ENCODE assay signal across 18 mouse cellular contexts in genomic region chr6:136855183-136855582, GRCm38 (mm10). TPM values are rescaled to one million over a fixed set of nuclear protein-coding genes. Genes with fewer than 3 reads are reported as not detected.
DNase-seq lines count a peak whose midpoint lies in the region; ATAC-seq and TF ChIP-seq lines count a peak whose summit lies in the region.
"Had no signal": no experiment of that assay in that cellular context is flagged by ENCODE, and none has a peak within 500 bp of the region (broad histone marks: within the 10 kb centered on the region; RNA-seq: fewer than 3 reads in every experiment).

No protein-coding gene starts in this region.

- WGBS in heart, embryonic 11.5 days (ENCODE audit: insufficient replicate concordance): 61% methylated on average over 2 of the region's 2 CpGs
- 90% methylated on average over 2 of the region's 2 CpGs for WGBS in limb, embryonic 13.5 days
- WGBS in limb, embryonic 10.5 days: 87% methylated on average over 2 of the region's 2 CpGs
- whole genome bisulfite sequencing in liver, embryonic 14.5 days (ENCODE audit: insufficient replicate concordance): 15% methylated on average over 2 of the region's 2 CpGs
- 79% methylated on average over 2 of the region's 2 CpGs for WGBS in hindbrain, embryonic 13.5 days

- no peak overlapping the region for H3K27ac ChIP-seq in heart, embryonic 11.5 days (ENCODE audit: low read depth, low read length)
- H3K27ac ChIP-seq in limb, embryonic 13.5 days: no peak overlapping the region
- H3K27ac ChIP-seq in limb, embryonic 10.5 days: no peak overlapping the region
- peak overlapping the region; percentile 51; the same call in 1 of the 2 replicates for H3K27ac ChIP-seq in CH12.LX (ENCODE audit: insufficient read depth, low read depth)
- peak overlapping the region; percentile 99 for H3K27ac ChIP-seq in liver, embryonic 14.5 days
- no peak overlapping the region for H3K27ac ChIP-seq in hindbrain, embryonic 13.5 days
- H3K27ac ChIP-seq: hindbrain, embryonic 15.5 days; layer of hippocampus, adult 2 months; left cerebral cortex, adult 2 months had no signal

- ATAC-seq in heart, embryonic 11.5 days (replicated peaks; ENCODE audit: insufficient number of reproducible peaks, low FRiP score, low TSS enrichment): no peak
- ATAC-seq in limb, embryonic 13.5 days (ENCODE audit: low FRiP score, low read depth): no peak
- no peak for ATAC-seq in liver, embryonic 14.5 days (ENCODE audit: insufficient read depth)
- no peak for ATAC-seq in hindbrain, embryonic 13.5 days (ENCODE audit: low FRiP score)

- in situ Hi-C loops in CH12.LX (cut with MboI; ENCODE audit: low pct_ligation_motif_present, low pct_unique_long_range_greater_than_20kb, low sequenced_read_pairs): loop anchor here (5.0 kb wide), 1 partner anchor 132 kb away; no protein-coding TSS in a partner anchor

- no peak for TF ChIP-seq CTCF in CH12.LX (conservative IDR thresholded peaks at IDR 0.05 in 1 of 2, IDR thresholded peaks at IDR 0.05 in 1 of 2; ENCODE audit: low read depth in 2 of 2, low read length in 2 of 2)
- no peak for TF ChIP-seq CTCF in liver, embryonic 14.5 days (IDR thresholded peaks at IDR 0.05; ENCODE audit: low read depth)

- no peak for DNase-seq in heart, adult 9 months (ENCODE audit: low spot score in 2 of 2)
- no peak for DNase-seq in limb, embryonic 10.5 days (ENCODE audit: low spot score)
- DNase-seq in CH12.LX (ENCODE audit: extremely low read depth): peak; percentile 51
- no peak for DNase-seq in liver, embryonic 14.5 days (ENCODE audit: low read depth in 3 of 3, low spot score in 3 of 3)
- DNase-seq in cerebellum, postnatal 4 days (ENCODE audit: low spot score in 2 of 2): no peak
- DNase-seq: adrenal gland, postnatal 14 days; cerebellum, adult 9-11 months; gastrocnemius, postnatal 25 days had no signal

- peak overlapping the region; percentile 57 for H3K4me2 ChIP-seq in heart, embryonic 11.5 days
- peak overlapping the region; percentile 27 for H3K4me2 ChIP-seq in limb, embryonic 13.5 days (replicated peaks)
- H3K4me2 ChIP-seq in CH12.LX (ENCODE audit: insufficient read depth, low read depth, poor library complexity, severe bottlenecking): peak overlapping the region; percentile 68; the same call in 1 of the 2 replicates
- H3K4me2 ChIP-seq in liver, embryonic 14.5 days (ENCODE audit: low read depth): peak overlapping the region; percentile 67
- no peak overlapping the region for H3K4me2 ChIP-seq in hindbrain, embryonic 13.5 days
- H3K4me2 ChIP-seq: hindbrain, embryonic 15.5 days; limb, embryonic 15.5 days had no signal

- no peak for TF ChIP-seq RAD21 in CH12.LX (IDR thresholded peaks at IDR 0.05; ENCODE audit: low read depth, low read length)

- H3K79me2 ChIP-seq in CH12.LX (replicated peaks; ENCODE audit: control insufficient read depth, extremely low read depth, insufficient read depth, poor library complexity, severe bottlenecking): no peaks in the 10 kb centered on the region

- H3K4me1 ChIP-seq in heart, embryonic 11.5 days (ENCODE audit: control insufficient read depth, insufficient read depth, low read length): peaks cover 44% of the 10 kb centered on the region
- H3K4me1 ChIP-seq in limb, embryonic 13.5 days: peaks cover 43% of the 10 kb centered on the region
- peaks cover 47% of the 10 kb centered on the region for H3K4me1 ChIP-seq in limb, embryonic 10.5 days
- peaks cover 34 to 59% of the 10 kb centered on the region in 2 experiments for H3K4me1 ChIP-seq in CH12.LX (ENCODE audit: control insufficient read depth in 1 of 2, insufficient read depth in 2 of 2)
- H3K4me1 ChIP-seq in liver, embryonic 14.5 days (replicated peaks; ENCODE audit: control insufficient read depth in 2 of 2, insufficient read depth in 2 of 2, low read length in 1 of 2): peaks cover 37 to 47% of the 10 kb centered on the region in 2 experiments
- H3K4me1 ChIP-seq in hindbrain, embryonic 13.5 days (replicated peaks): peaks cover 5% of the 10 kb centered on the region; the same call in 1 of the 2 replicates

- no peaks in the 10 kb centered on the region for H3K27me3 ChIP-seq in heart, embryonic 11.5 days (ENCODE audit: control insufficient read depth, insufficient read depth, low read length)
- no peaks in the 10 kb centered on the region for H3K27me3 ChIP-seq in limb, embryonic 13.5 days
- H3K27me3 ChIP-seq in limb, embryonic 10.5 days (ENCODE audit: low read depth, poor library complexity, severe bottlenecking): no peaks in the 10 kb centered on the region
- no peaks in the 10 kb centered on the region for H3K27me3 ChIP-seq in CH12.LX (replicated peaks)
- H3K27me3 ChIP-seq in liver, embryonic 14.5 days (ENCODE audit: control insufficient read depth, insufficient read depth, low read length): no peaks in the 10 kb centered on the region
- H3K27me3 ChIP-seq in hindbrain, embryonic 13.5 days: no peaks in the 10 kb centered on the region
- H3K27me3 ChIP-seq: hindbrain, embryonic 15.5 days; kidney, embryonic 15.5 days; limb, embryonic 15.5 days had no signal

- TF ChIP-seq EP300 in CH12.LX (IDR thresholded peaks at IDR 0.05; ENCODE audit: low read length): peak; percentile 38
- TF ChIP-seq EP300 in liver, embryonic 14.5 days (IDR thresholded peaks at IDR 0.05; ENCODE audit: low read depth): no peak

- H3K4me3 ChIP-seq in heart, embryonic 11.5 days (ENCODE audit: low read depth, low read length): peak overlapping the region; percentile 38
- no peak overlapping the region for H3K4me3 ChIP-seq in limb, embryonic 13.5 days
- no peak overlapping the region for H3K4me3 ChIP-seq in limb, embryonic 10.5 days
- no peak overlapping the region for H3K4me3 ChIP-seq in CH12.LX (replicated peaks in 1 of 3; ENCODE audit: low read depth in 2 of 3, low read length in 2 of 3, poor library complexity in 1 of 3)
- H3K4me3 ChIP-seq in liver, embryonic 14.5 days (ENCODE audit: insufficient read depth in 1 of 2, low read depth in 2 of 2, low read length in 2 of 2): peak overlapping the region; percentile 73 to 97
- H3K4me3 ChIP-seq in hindbrain, embryonic 13.5 days: no peak overlapping the region
- H3K4me3 ChIP-seq: hindbrain, embryonic 15.5 days; layer of hippocampus, adult 2 months; left cerebral cortex, adult 2 months; limb, embryonic 15.5 days had no signal

- H3K36me3 ChIP-seq in heart, embryonic 11.5 days (ENCODE audit: control insufficient read depth, insufficient read depth, low read length): no peaks in the 10 kb centered on the region
- H3K36me3 ChIP-seq in limb, embryonic 13.5 days: no peaks in the 10 kb centered on the region
- H3K36me3 ChIP-seq in limb, embryonic 10.5 days: no peaks in the 10 kb centered on the region
- H3K36me3 ChIP-seq in CH12.LX (replicated peaks in 1 of 2; ENCODE audit: control insufficient read depth in 1 of 2, insufficient read depth in 1 of 2, low read length in 1 of 2): peaks cover 14 to 41% of the 10 kb centered on the region in 2 experiments
- H3K36me3 ChIP-seq in liver, embryonic 14.5 days (replicated peaks; ENCODE audit: control insufficient read depth, insufficient read depth, low read depth): peaks cover 54% of the 10 kb centered on the region
- no peaks in the 10 kb centered on the region for H3K36me3 ChIP-seq in hindbrain, embryonic 13.5 days
- H3K36me3 ChIP-seq: embryonic facial prominence, embryonic 10.5 days; hindbrain, embryonic 15.5 days; kidney, embryonic 15.5 days; limb, embryonic 15.5 days had no signal

- no peak for TF ChIP-seq POLR2A in CH12.LX (IDR thresholded peaks at IDR 0.05; ENCODE audit: low read depth, low read length)

- H3K9ac ChIP-seq in heart, embryonic 11.5 days (ENCODE audit: low read depth, low read length): no peak overlapping the region; the same call in 1 of the 2 replicates
- no peak overlapping the region for H3K9ac ChIP-seq in limb, embryonic 13.5 days
- no peak overlapping the region for H3K9ac ChIP-seq in CH12.LX (ENCODE audit: insufficient read depth, low read depth)
- H3K9ac ChIP-seq in liver, embryonic 14.5 days (replicated peaks): peak overlapping the region; percentile 90
- no peak overlapping the region for H3K9ac ChIP-seq in hindbrain, embryonic 13.5 days
- H3K9ac ChIP-seq: hindbrain, embryonic 15.5 days; kidney, embryonic 15.5 days; limb, embryonic 15.5 days had no signal

- dilution Hi-C loops in CH12.LX (cut with MboI; ENCODE audit: extremely low pct_ligation_motif_present, extremely low pct_unique_long_range_greater_than_20kb, low sequenced_read_pairs): loop anchor here (25.0 kb wide), 1 partner anchor 132 kb away; no protein-coding TSS in a partner anchor

- no peaks in the 10 kb centered on the region for H3K9me3 ChIP-seq in heart, embryonic 11.5 days (replicated peaks; ENCODE audit: control insufficient read depth, low read length)
- no peaks in the 10 kb centered on the region for H3K9me3 ChIP-seq in limb, embryonic 13.5 days
- no peaks in the 10 kb centered on the region for H3K9me3 ChIP-seq in limb, embryonic 10.5 days (replicated peaks)
- H3K9me3 ChIP-seq in CH12.LX (replicated peaks; ENCODE audit: low read length): no peaks in the 10 kb centered on the region
- no peaks in the 10 kb centered on the region for H3K9me3 ChIP-seq in liver, embryonic 14.5 days (ENCODE audit: control insufficient read depth, low read length)
- H3K9me3 ChIP-seq in hindbrain, embryonic 13.5 days: no peaks in the 10 kb centered on the region
- H3K9me3 ChIP-seq: embryonic facial prominence, embryonic 10.5 days; hindbrain, embryonic 15.5 days; kidney, embryonic 15.5 days; limb, embryonic 15.5 days had no signal

RNA-seq across cellular contexts. Expression of gene Art4, which starts 2.4 kb away (rescaled TPM):
- 13.2 and 15.1 TPM in 2 replicates for polyA plus RNA-seq in heart, embryonic 11.5 days (2014; fragmentation: Nextera tagmentation; extraction: Ambion mirVana)
- 2.3 and 3.1 TPM in 2 replicates for polyA plus RNA-seq in limb, embryonic 13.5 days (2015; fragmentation: Nextera tagmentation; extraction: Ambion mirVana)
- polyA plus RNA-seq in limb, embryonic 10.5 days (2016; fragmentation: Nextera tagmentation; extraction: Ambion mirVana): 1.8 and 2.4 TPM in 2 replicates
- total RNA-seq in CH12.LX (2012; rRNA removed) (0.34 and 0.71 TPM in 2 replicates), CH12.LX (2014; rRNA removed) (0.48 and 0.59 TPM in 2 replicates)
- polyA plus RNA-seq in CH12.LX (2012; ENCODE audit: insufficient read length, low read depth): 0.93 and 1.0 TPM in 2 replicates
- 17.8 and 23.3 TPM in 2 replicates for polyA plus RNA-seq in liver, embryonic 14.5 days (2012; rRNA removed)
- polyA plus RNA-seq in liver, embryonic 14.5 days (2014; fragmentation: Nextera tagmentation; extraction: Ambion mirVana): 20.3 and 22.6 TPM in 2 replicates
- 0.13 and 0.39 TPM in 2 replicates for polyA plus RNA-seq in hindbrain, embryonic 13.5 days (2015; fragmentation: Nextera tagmentation; extraction: Ambion mirVana)
- total RNA-seq: layer of hippocampus, adult 2 months; left cerebral cortex, adult 2 months; monocyte, adult 5-6 weeks had no signal

RNA-seq across cellular contexts. Expression of gene Smco3, which starts 19.9 kb away (rescaled TPM):
- not detected in 2 replicates for polyA plus RNA-seq in heart, embryonic 11.5 days (2014; fragmentation: Nextera tagmentation; extraction: Ambion mirVana)
- 1.2 and 1.7 TPM in 2 replicates for polyA plus RNA-seq in limb, embryonic 13.5 days (2015; fragmentation: Nextera tagmentation; extraction: Ambion mirVana)
- polyA plus RNA-seq in limb, embryonic 10.5 days (2016; fragmentation: Nextera tagmentation; extraction: Ambion mirVana): not detected in 2 replicates
- 5.5 and 6.1 TPM in 2 replicates for total RNA-seq in CH12.LX (2012; rRNA removed)
- total RNA-seq in CH12.LX (2014; rRNA removed): 12.9 and 13.7 TPM in 2 replicates
- polyA plus RNA-seq in CH12.LX (2012; ENCODE audit: insufficient read length, low read depth): 0.90 and 1.2 TPM in 2 replicates
- 0.11 and 0.18 TPM in 2 replicates for polyA plus RNA-seq in liver, embryonic 14.5 days (2012; rRNA removed)
- 0.15 TPM in 1 of 2 replicates, not detected in the other for polyA plus RNA-seq in liver, embryonic 14.5 days (2014; fragmentation: Nextera tagmentation; extraction: Ambion mirVana)
- polyA plus RNA-seq in hindbrain, embryonic 13.5 days (2015; fragmentation: Nextera tagmentation; extraction: Ambion mirVana): 0.19 and 0.66 TPM in 2 replicates
- total RNA-seq: monocyte, adult 5-6 weeks had no signal
- polyA plus RNA-seq: embryonic facial prominence, embryonic 10.5 days had no signal

RNA-seq across cellular contexts. Expression of gene Mgp, which starts 20.4 kb away (rescaled TPM):
- polyA plus RNA-seq in heart, embryonic 11.5 days (2014; fragmentation: Nextera tagmentation; extraction: Ambion mirVana): 73.6 and 75.1 TPM in 2 replicates
- polyA plus RNA-seq in limb, embryonic 13.5 days (2015; fragmentation: Nextera tagmentation; extraction: Ambion mirVana): 180 and 183 TPM in 2 replicates
- 1.2 and 3.2 TPM in 2 replicates for polyA plus RNA-seq in limb, embryonic 10.5 days (2016; fragmentation: Nextera tagmentation; extraction: Ambion mirVana)
- total RNA-seq in CH12.LX (2012; rRNA removed) (not detected in 2 replicates), CH12.LX (2014; rRNA removed) (not detected in 2 replicates)
- polyA plus RNA-seq in CH12.LX (2012; ENCODE audit: insufficient read length, low read depth): not detected in 2 replicates
- polyA plus RNA-seq in liver, embryonic 14.5 days (2012; rRNA removed): 0.88 and 1.6 TPM in 2 replicates
- 0.96 and 1.2 TPM in 2 replicates for polyA plus RNA-seq in liver, embryonic 14.5 days (2014; fragmentation: Nextera tagmentation; extraction: Ambion mirVana)
- 13.6 and 16.2 TPM in 2 replicates for polyA plus RNA-seq in hindbrain, embryonic 13.5 days (2015; fragmentation: Nextera tagmentation; extraction: Ambion mirVana)
- total RNA-seq: monocyte, adult 5-6 weeks had no signal

RNA-seq across cellular contexts. Expression of gene Wbp11, which starts 27.1 kb away (rescaled TPM):
- 93.5 and 107 TPM in 2 replicates for polyA plus RNA-seq in heart, embryonic 11.5 days (2014; fragmentation: Nextera tagmentation; extraction: Ambion mirVana)
- 110 and 114 TPM in 2 replicates for polyA plus RNA-seq in limb, embryonic 13.5 days (2015; fragmentation: Nextera tagmentation; extraction: Ambion mirVana)
- 164 and 168 TPM in 2 replicates for polyA plus RNA-seq in limb, embryonic 10.5 days (2016; fragmentation: Nextera tagmentation; extraction: Ambion mirVana)
- 49.1 and 51.3 TPM in 2 replicates for total RNA-seq in CH12.LX (2012; rRNA removed)
- 27.7 and 29.5 TPM in 2 replicates for total RNA-seq in CH12.LX (2014; rRNA removed)
- polyA plus RNA-seq in CH12.LX (2012; ENCODE audit: insufficient read length, low read depth): 189 and 212 TPM in 2 replicates
- 27.1 and 37.6 TPM in 2 replicates for polyA plus RNA-seq in liver, embryonic 14.5 days (2012; rRNA removed)
- 51.3 and 59.3 TPM in 2 replicates for polyA plus RNA-seq in liver, embryonic 14.5 days (2014; fragmentation: Nextera tagmentation; extraction: Ambion mirVana)
- polyA plus RNA-seq in hindbrain, embryonic 13.5 days (2015; fragmentation: Nextera tagmentation; extraction: Ambion mirVana): 80.1 and 82.5 TPM in 2 replicates

RNA-seq across cellular contexts. Expression of gene BC049715, which starts 27.8 kb away (rescaled TPM):
- polyA plus RNA-seq in heart, embryonic 11.5 days (2014; fragmentation: Nextera tagmentation; extraction: Ambion mirVana): 1.6 and 2.1 TPM in 2 replicates
- polyA plus RNA-seq in limb, embryonic 13.5 days (2015; fragmentation: Nextera tagmentation; extraction: Ambion mirVana): 1.8 and 2.2 TPM in 2 replicates
- polyA plus RNA-seq in limb, embryonic 10.5 days (2016; fragmentation: Nextera tagmentation; extraction: Ambion mirVana): 1.3 and 1.4 TPM in 2 replicates
- 9.9 and 10.7 TPM in 2 replicates for total RNA-seq in CH12.LX (2012; rRNA removed)
- total RNA-seq in CH12.LX (2014; rRNA removed): 8.8 and 10.1 TPM in 2 replicates
- 13.1 and 13.5 TPM in 2 replicates for polyA plus RNA-seq in CH12.LX (2012; ENCODE audit: insufficient read length, low read depth)
- polyA plus RNA-seq in liver, embryonic 14.5 days (2012; rRNA removed): 0.13 and 0.73 TPM in 2 replicates
- polyA plus RNA-seq in liver, embryonic 14.5 days (2014; fragmentation: Nextera tagmentation; extraction: Ambion mirVana): 0.57 and 0.71 TPM in 2 replicates
- 1.5 and 2.8 TPM in 2 replicates for polyA plus RNA-seq in hindbrain, embryonic 13.5 days (2015; fragmentation: Nextera tagmentation; extraction: Ambion mirVana)
- total RNA-seq: gastrocnemius, postnatal 25 days had no signal

Comparison
In these comparisons a context has a peak if more than half of its experiments do, and no peak if none do; other contexts are left out.
1. H3K27ac ChIP-seq: peak in CH12.LX (single experiment) and liver, embryonic 14.5 days (single experiment); none in heart, embryonic 11.5 days (single experiment), limb, embryonic 13.5 days (single experiment), limb, embryonic 10.5 days (single experiment) and hindbrain, embryonic 13.5 days (single experiment).
2. H3K4me3 ChIP-seq: peak in heart, embryonic 11.5 days (single experiment) and liver, embryonic 14.5 days (2 of 2); none in limb, embryonic 13.5 days (single experiment), limb, embryonic 10.5 days (single experiment), CH12.LX (0 of 3) and hindbrain, embryonic 13.5 days (single experiment).